Mouse (Mus musculus) heart, adult 2 months (tissue): Measurements from ENCODE around the gene Nfe2l3.

ENCODE experiments used
- CTCF ChIP-seq: fragments of 200-600 bp; IDR thresholded peaks from 2 replicates; pipeline ENCODE4 v1.8.1; 2022; ENCODE audit warnings: antibody characterized with exemption, mild to moderate bottlenecking, moderate library complexity
- EP300 ChIP-seq: fragments of 200-500 bp; IDR thresholded peaks from 2 replicates; pipeline ENCODE4 v1.6.1; 2011; ENCODE audit warnings: low read depth, low read length, control low read depth; ENCODE audit not compliant: insufficient read depth
- POLR2A ChIP-seq: fragments of 200-500 bp; IDR thresholded peaks from 2 replicates; pipeline ENCODE4 v1.6.1; 2011; ENCODE audit warnings: mild to moderate bottlenecking, low read depth, low read length, control low read depth; ENCODE audit not compliant: insufficient read depth

DNA sequence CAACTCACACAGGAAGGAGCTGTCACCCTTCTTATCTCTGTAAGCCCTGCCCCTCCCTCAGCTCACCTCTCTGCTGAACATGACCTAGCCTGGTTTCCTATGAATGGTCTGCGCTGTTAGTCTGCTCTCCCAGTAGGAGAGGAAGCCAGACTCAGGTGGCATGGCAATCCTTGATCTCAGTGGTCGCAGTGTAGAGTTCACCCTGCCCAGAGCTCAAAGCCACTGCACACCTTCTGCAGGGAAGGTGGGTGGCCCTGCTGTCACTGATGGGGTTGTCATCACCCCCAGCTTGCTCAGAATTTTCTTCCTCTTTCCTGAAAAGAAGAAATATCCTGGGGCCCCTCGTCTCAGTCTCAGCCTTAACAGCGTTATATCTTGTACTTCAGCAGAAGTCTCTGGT lies 28.0 kb upstream of the Nfe2l3 start:
- TF ChIP-seq CTCF (no peak), POLR2A (no peak), EP300 (no peak)
